Comparison of ENCODE assay signal across 16 mouse cellular contexts in genomic region chr16:25087741-25088648, GRCm38 (mm10).
A peak's percentile ranks its signal among the peaks of the same experiment; 100 is the strongest.
DNase-seq lines count a peak whose midpoint lies in the region; ATAC-seq and TF ChIP-seq lines count a peak whose summit lies in the region.
"Had no signal": no experiment of that assay in that cellular context is flagged by ENCODE, and none has a peak within 500 bp of the region (broad histone marks: within the 10 kb centered on the region; RNA-seq: fewer than 3 reads in every experiment).

No protein-coding gene starts in this region.

- 65% methylated on average over 10 of the region's 10 CpGs for WGBS in forebrain, embryonic 14.5 days
- 90% methylated on average over 10 of the region's 10 CpGs for WGBS in forebrain, embryonic 10.5 days
- WGBS in midbrain, postnatal 0 days: 72% methylated on average over 10 of the region's 10 CpGs
- WGBS in midbrain, embryonic 16.5 days: 73% methylated on average over 10 of the region's 10 CpGs
- 59% methylated on average over 10 of the region's 10 CpGs for WGBS in neural tube, embryonic 14.5 days

- ATAC-seq in forebrain, embryonic 14.5 days: peak; percentile 69; the same call in 1 of the 2 replicates
- no peak for ATAC-seq in midbrain, postnatal 0 days (ENCODE audit: low FRiP score)
- ATAC-seq in midbrain, embryonic 16.5 days: no peak
- peak; percentile 76 for ATAC-seq in neural tube, embryonic 14.5 days (ENCODE audit: low read depth)
- ATAC-seq: intestine, embryonic 15.5 days had no signal

- H3K27me3 ChIP-seq in forebrain, embryonic 14.5 days (replicated peaks; ENCODE audit: control insufficient read depth, insufficient read depth, low read length): no peaks in the 10 kb centered on the region
- H3K27me3 ChIP-seq in forebrain, embryonic 10.5 days (ENCODE audit: poor library complexity, severe bottlenecking): no peaks in the 10 kb centered on the region
- no peaks in the 10 kb centered on the region for H3K27me3 ChIP-seq in midbrain, postnatal 0 days (ENCODE audit: insufficient read depth, low read length)
- H3K27me3 ChIP-seq in midbrain, embryonic 16.5 days (ENCODE audit: control insufficient read depth, insufficient read depth, low read depth, low read length): no peaks in the 10 kb centered on the region
- H3K27me3 ChIP-seq in neural tube, embryonic 14.5 days (ENCODE audit: control insufficient read depth, insufficient read depth, low read length): no peaks in the 10 kb centered on the region
- H3K27me3 ChIP-seq: embryonic facial prominence, embryonic 13.5 days; intestine, embryonic 15.5 days; liver, embryonic 15.5 days had no signal

- no peak overlapping the region for H3K4me2 ChIP-seq in forebrain, embryonic 14.5 days (ENCODE audit: low read length)
- no peak overlapping the region for H3K4me2 ChIP-seq in midbrain, postnatal 0 days (ENCODE audit: low read depth, low read length, poor library complexity, severe bottlenecking)
- no peak overlapping the region for H3K4me2 ChIP-seq in midbrain, embryonic 16.5 days (ENCODE audit: low read length)
- H3K4me2 ChIP-seq in neural tube, embryonic 14.5 days (ENCODE audit: low read depth, low read length): no peak overlapping the region
- H3K4me2 ChIP-seq: embryonic facial prominence, embryonic 13.5 days; intestine, embryonic 15.5 days; liver, embryonic 15.5 days had no signal

- H3K27ac ChIP-seq in forebrain, embryonic 14.5 days (ENCODE audit: low read depth, low read length): peak overlapping the region; percentile 10; the same call in 1 of the 2 replicates
- H3K27ac ChIP-seq in forebrain, embryonic 10.5 days: no peak overlapping the region
- H3K27ac ChIP-seq in midbrain, postnatal 0 days (ENCODE audit: low read depth, low read length): no peak overlapping the region
- H3K27ac ChIP-seq in midbrain, embryonic 16.5 days (ENCODE audit: low read length): no peak overlapping the region
- no peak overlapping the region for H3K27ac ChIP-seq in neural tube, embryonic 14.5 days (ENCODE audit: low read depth, low read length)
- H3K27ac ChIP-seq: embryonic facial prominence, embryonic 13.5 days; intestine, embryonic 15.5 days; liver, embryonic 15.5 days had no signal

- H3K4me3 ChIP-seq in forebrain, embryonic 14.5 days (ENCODE audit: low read depth, low read length): no peak overlapping the region
- H3K4me3 ChIP-seq in forebrain, embryonic 10.5 days: no peak overlapping the region
- no peak overlapping the region for H3K4me3 ChIP-seq in midbrain, postnatal 0 days (ENCODE audit: low read depth, low read length)
- H3K4me3 ChIP-seq in midbrain, embryonic 16.5 days (ENCODE audit: low read depth, low read length): no peak overlapping the region
- no peak overlapping the region for H3K4me3 ChIP-seq in neural tube, embryonic 14.5 days (ENCODE audit: low read depth, low read length)
- H3K4me3 ChIP-seq: embryonic facial prominence, embryonic 13.5 days; intestine, embryonic 15.5 days; liver, embryonic 15.5 days; myocyte had no signal

- no peaks in the 10 kb centered on the region for H3K36me3 ChIP-seq in forebrain, embryonic 14.5 days (ENCODE audit: control insufficient read depth, insufficient read depth, low read length)
- H3K36me3 ChIP-seq in forebrain, embryonic 10.5 days (replicated peaks): no peaks in the 10 kb centered on the region
- no peaks in the 10 kb centered on the region for H3K36me3 ChIP-seq in midbrain, postnatal 0 days (ENCODE audit: insufficient read depth, low read length)
- no peaks in the 10 kb centered on the region for H3K36me3 ChIP-seq in midbrain, embryonic 16.5 days (ENCODE audit: control insufficient read depth, insufficient read depth, low read length)
- no peaks in the 10 kb centered on the region for H3K36me3 ChIP-seq in neural tube, embryonic 14.5 days (ENCODE audit: control insufficient read depth, insufficient read depth, low read length)
- H3K36me3 ChIP-seq: embryonic facial prominence, embryonic 13.5 days; intestine, embryonic 15.5 days; liver, embryonic 15.5 days had no signal

- DNase-seq in forebrain, embryonic 14.5 days (ENCODE audit: low spot score): peak; percentile 63
- DNase-seq in forebrain, embryonic 10.5 days (ENCODE audit: extremely low spot score, low spot score): no peak
- peak; percentile 53 to 60 for DNase-seq in heart, adult 9 months (ENCODE audit: low spot score in 2 of 2)
- no peak for DNase-seq in heart, postnatal 25 days (ENCODE audit: low spot score)
- peak; percentile 31 for DNase-seq in midbrain, postnatal 0 days (ENCODE audit: low spot score)
- DNase-seq in adrenal gland, adult 8-10 months: no peak
- DNase-seq: B cell, adult 2 months; cerebellum, adult 11 months; kidney, postnatal 36 days; lung, postnatal 14 days had no signal

- H3K9me3 ChIP-seq in forebrain, embryonic 14.5 days (replicated peaks; ENCODE audit: control insufficient read depth, low read length): no peaks in the 10 kb centered on the region
- no peaks in the 10 kb centered on the region for H3K9me3 ChIP-seq in forebrain, embryonic 10.5 days
- H3K9me3 ChIP-seq in midbrain, postnatal 0 days (ENCODE audit: low read length): no peaks in the 10 kb centered on the region
- no peaks in the 10 kb centered on the region for H3K9me3 ChIP-seq in midbrain, embryonic 16.5 days (replicated peaks; ENCODE audit: control insufficient read depth, low read length, poor library complexity, severe bottlenecking)
- H3K9me3 ChIP-seq in neural tube, embryonic 14.5 days (ENCODE audit: control insufficient read depth, low read length): no peaks in the 10 kb centered on the region
- H3K9me3 ChIP-seq: embryonic facial prominence, embryonic 13.5 days; intestine, embryonic 15.5 days; liver, embryonic 15.5 days had no signal

- intact Hi-C loops in heart, postnatal 25 days (cut with DNase I): no loop called here

- H3K9ac ChIP-seq in forebrain, embryonic 14.5 days (ENCODE audit: low read length): no peak overlapping the region
- H3K9ac ChIP-seq in midbrain, postnatal 0 days (replicated peaks; ENCODE audit: low read length, poor library complexity, severe bottlenecking): no peak overlapping the region
- no peak overlapping the region for H3K9ac ChIP-seq in midbrain, embryonic 16.5 days (ENCODE audit: low read depth, low read length)
- no peak overlapping the region for H3K9ac ChIP-seq in neural tube, embryonic 14.5 days (replicated peaks; ENCODE audit: low read depth, low read length)
- H3K9ac ChIP-seq: embryonic facial prominence, embryonic 13.5 days; intestine, embryonic 15.5 days; liver, embryonic 15.5 days had no signal

- H3K4me1 ChIP-seq in forebrain, embryonic 14.5 days (ENCODE audit: control insufficient read depth, insufficient read depth, low read length): peaks cover 2% of the 10 kb centered on the region; the same call in 1 of the 2 replicates
- H3K4me1 ChIP-seq in forebrain, embryonic 10.5 days: no peaks in the 10 kb centered on the region; the same call in 1 of the 2 replicates
- H3K4me1 ChIP-seq in midbrain, postnatal 0 days (ENCODE audit: insufficient read depth, low read length): no peaks in the 10 kb centered on the region
- 0 out of 2 replicates have a peak, but pooled peaks cover 2% of the 10 kb centered on the region for H3K4me1 ChIP-seq in midbrain, embryonic 16.5 days (ENCODE audit: control insufficient read depth, insufficient read depth, low read length)
- no peaks in the 10 kb centered on the region for H3K4me1 ChIP-seq in neural tube, embryonic 14.5 days (ENCODE audit: control insufficient read depth, insufficient read depth, low read length)
- H3K4me1 ChIP-seq: intestine, embryonic 15.5 days; liver, embryonic 15.5 days had no signal

- no peak for TF ChIP-seq CTCF in midbrain, postnatal 0 days (IDR thresholded peaks at IDR 0.05)

Comparison
In these comparisons a context has a peak if more than half of its experiments do, and no peak if none do; other contexts are left out.
1. DNase-seq: peak in forebrain, embryonic 14.5 days (single experiment), heart, adult 9 months (2 of 2) and midbrain, postnatal 0 days (single experiment); none in forebrain, embryonic 10.5 days (single experiment), heart, postnatal 25 days (single experiment) and adrenal gland, adult 8-10 months (single experiment).
2. ATAC-seq: peak in forebrain, embryonic 14.5 days (single experiment) and neural tube, embryonic 14.5 days (single experiment); none in midbrain, postnatal 0 days (single experiment) and midbrain, embryonic 16.5 days (single experiment).